Mouse (Mus musculus) heart, adult 2 months (tissue): ENCODE measurements around the gene Usb1. TPM values are rescaled to one million over a fixed set of nuclear protein-coding genes. Genes with fewer than 3 reads are reported as not detected.

Experiments used
- DNase-seq, 2 experiments: peaks; one replicate each; pipeline ENCODE4 v3.0.0; 2021
- H3K27ac ChIP-seq: fragments of 200-600 bp; 2 replicates; pipeline ENCODE4 v1.8.1; 2022
- H3K27me3 ChIP-seq: fragments of 200-500 bp; 2 replicates; pipeline ENCODE4 v1.6.1; 2012; ENCODE audit warnings: mild to moderate bottlenecking, low read length, inconsistent platforms, mixed read lengths; ENCODE audit not compliant: control insufficient read depth, insufficient read depth
- H3K36me3 ChIP-seq: fragments of 200-500 bp; 2 replicates; pipeline ENCODE4 v1.6.1; 2012; ENCODE audit warnings: low read length, inconsistent platforms; ENCODE audit not compliant: control insufficient read depth, insufficient read depth
- H3K4me1 ChIP-seq: fragments of 200-500 bp; 2 replicates; pipeline ENCODE4 v1.6.1; 2011; ENCODE audit warnings: low read length; ENCODE audit not compliant: control insufficient read depth, insufficient read depth
- H3K4me3 ChIP-seq: fragments of 200-600 bp; 2 replicates; pipeline ENCODE4 v1.8.1; 2022
- H3K79me2 ChIP-seq: fragments of 200-500 bp; replicated peaks from 2 replicates; pipeline ENCODE4 v1.6.1; 2012; ENCODE audit warnings: mild to moderate bottlenecking, inconsistent platforms, low read length, moderate library complexity, mixed read lengths; ENCODE audit not compliant: control insufficient read depth, insufficient read depth
- H3K9ac ChIP-seq: fragments of 200-500 bp; 2 replicates; pipeline ENCODE4 v1.6.1; 2012; ENCODE audit warnings: low read depth, mild to moderate bottlenecking, control low read depth, inconsistent platforms, low read length, mixed read lengths
- CTCF ChIP-seq: fragments of 200-600 bp; IDR thresholded peaks from 2 replicates; pipeline ENCODE4 v1.8.1; 2022; ENCODE audit warnings: antibody characterized with exemption, mild to moderate bottlenecking, moderate library complexity
- EP300 ChIP-seq: fragments of 200-500 bp; IDR thresholded peaks from 2 replicates; pipeline ENCODE4 v1.6.1; 2011; ENCODE audit warnings: low read depth, low read length, control low read depth; ENCODE audit not compliant: insufficient read depth
- POLR2A ChIP-seq: fragments of 200-500 bp; IDR thresholded peaks from 2 replicates; pipeline ENCODE4 v1.6.1; 2011; ENCODE audit warnings: mild to moderate bottlenecking, low read depth, low read length, control low read depth; ENCODE audit not compliant: insufficient read depth
- WGBS: fragments of 180-500 bp; shearing (Covaris S2); methylation state at CpG from one replicate; pipeline ENCODE4 v1.1.7; 2018; 5-methylcytosine and 5-hydroxymethylcytosine counted together
- intact Hi-C: fragments of 180-260 bp; cut with DNase I; formaldehyde crosslinking; loops from one replicate; pipeline ENCODE4 v1.15.1; 2025
- polyA plus RNA-seq: library from polyadenylated mRNA; depleted of rRNA; stranded (reverse); fragments of >200 nt; gene quantifications from 2 replicates; pipeline ENCODE4 v1.2.3, GENCODE M21; 2012
- total RNA-seq, 2 experiments: library from RNA; stranded (reverse); gene quantifications; 2 replicates each; pipeline ENCODE4 v1.2.3; 2021

Gene Usb1
- total and polyA plus RNA-seq, 3 experiments, result 12.2 to 23.9 (median 15.2) TPM

DNA sequence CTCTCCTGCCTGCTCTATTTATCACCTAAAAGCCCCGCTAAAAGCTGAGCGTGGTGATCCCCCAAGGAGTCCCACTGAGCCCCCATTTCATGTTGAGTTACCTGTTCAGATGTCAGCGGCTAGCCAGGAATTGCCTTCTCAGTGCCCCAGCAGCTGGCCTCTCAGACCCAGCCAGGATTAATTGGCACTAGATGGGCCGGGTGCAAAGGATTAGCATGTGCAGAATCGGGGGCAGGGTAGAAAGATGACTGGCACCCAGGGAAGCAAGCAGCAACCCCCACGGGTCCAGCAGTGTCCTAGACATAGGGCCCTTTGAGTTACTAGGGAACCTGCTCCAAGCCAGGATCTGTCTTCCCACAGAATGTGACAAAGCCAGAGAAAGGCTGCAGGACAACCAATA lies 25.7 kb upstream of the Usb1 start, which contains the start of gene Cngb1:
TSS of gene Cngb1 (minus strand) at position 155 of the 400 bp plus-strand sequence.
- Histone ChIP-seq H3K27ac (no peak within 1 kb of the TSS), H3K36me3 (no peaks in the 10 kb centered on the region), H3K27me3 (no peaks in the 10 kb centered on the region), H3K9ac (no peak within 1 kb of the TSS), H3K79me2 (no peaks in the 10 kb centered on the region), H3K4me1 (no peaks in the 10 kb centered on the region), H3K4me3 (no peak within 1 kb of the TSS)
- WGBS, result 57% methylated on average over 6 of the region's 6 CpGs
- TF ChIP-seq EP300 (no peak), CTCF (no peak), POLR2A (no peak)
- DNase-seq, result no peak
- intact Hi-C loops, result loop anchor here (10.0 kb wide), 1 partner anchor 352 kb away; no protein-coding TSS in a partner anchor

DNA sequence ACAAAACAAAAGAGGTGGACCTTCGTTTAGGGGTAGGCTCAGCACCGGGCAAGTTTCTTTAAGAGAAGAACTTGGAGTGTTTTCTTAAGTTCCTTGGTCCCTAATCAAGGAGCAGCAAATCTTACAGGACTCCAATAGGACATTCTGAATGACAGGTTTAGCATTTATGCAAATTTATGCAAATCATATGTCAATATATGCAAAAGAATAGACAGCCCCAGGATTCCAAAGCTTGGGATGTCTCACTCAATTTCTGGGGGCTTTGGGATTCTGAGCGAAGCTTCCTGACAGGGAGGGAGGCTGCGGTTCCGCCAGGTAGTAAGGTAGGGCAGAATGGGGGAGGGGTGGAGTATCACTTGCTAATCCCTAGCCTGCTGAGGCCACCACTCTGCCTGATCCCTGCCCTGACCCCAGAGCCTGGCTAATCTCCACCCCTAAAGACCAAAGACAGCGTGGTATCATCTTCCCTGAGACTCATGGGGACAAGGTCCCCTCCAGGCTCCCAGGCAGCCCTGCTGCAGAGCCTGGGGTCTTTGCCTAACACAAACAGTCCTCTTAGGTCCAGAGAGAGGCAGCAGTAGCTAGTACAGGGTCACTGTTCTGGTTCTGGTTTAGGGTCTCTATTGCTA lies 21.6 kb upstream of the Usb1 start, which contains the start of gene Tepp:
TSS of gene Tepp (plus strand) at position 225 of the 629 bp plus-strand sequence.
- Histone ChIP-seq H3K27me3 (no peaks in the 10 kb centered on the region), H3K4me1 (no peaks in the 10 kb centered on the region), H3K4me3 (no peak within 1 kb of the TSS), H3K27ac (no peak within 1 kb of the TSS), H3K79me2 (no peaks in the 10 kb centered on the region), H3K9ac (no peak within 1 kb of the TSS), H3K36me3 (no peaks in the 10 kb centered on the region)
- DNase-seq, result no peak
- intact Hi-C loops, result no loop called here
- TF ChIP-seq CTCF, result no peak
- TF ChIP-seq EP300, result no peak
- TF ChIP-seq POLR2A, result no peak
- WGBS, result 69% methylated on average over 6 of the region's 6 CpGs

DNA sequence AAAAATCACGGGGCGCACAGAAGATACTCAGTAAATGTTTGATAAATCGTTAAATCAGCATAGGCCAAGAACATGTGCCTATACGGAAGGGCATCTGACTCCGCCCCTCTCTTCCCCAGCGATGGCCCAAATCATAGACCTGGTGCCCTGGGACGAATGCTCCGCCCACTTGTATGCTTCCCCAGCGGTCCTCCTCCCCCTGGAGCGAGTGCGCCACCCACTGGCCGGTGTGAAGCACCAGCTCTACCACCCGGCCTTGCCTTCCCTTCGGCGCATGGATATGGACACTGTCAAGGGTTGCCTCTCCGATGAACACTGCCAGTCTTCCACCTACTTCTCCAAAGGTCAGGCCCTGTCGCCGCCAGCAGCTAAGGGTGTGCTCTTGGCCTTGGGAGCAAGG lies 19.2 kb upstream of the Usb1 start:
- Histone ChIP-seq H3K9ac (no peak overlapping the region), H3K79me2 (no peaks in the 10 kb centered on the region), H3K36me3 (no peaks in the 10 kb centered on the region), H3K4me1 (no peaks in the 10 kb centered on the region), H3K4me3 (no peak overlapping the region), H3K27me3 (no peaks in the 10 kb centered on the region), H3K27ac (no peak overlapping the region)
- intact Hi-C loops, result no loop called here
- 70% methylated on average over 18 of the region's 18 CpGs for WGBS
- DNase-seq, result no peak
- peak; percentile 52 for TF ChIP-seq CTCF
- TF ChIP-seq POLR2A, result no peak
- TF ChIP-seq EP300, result no peak

DNA sequence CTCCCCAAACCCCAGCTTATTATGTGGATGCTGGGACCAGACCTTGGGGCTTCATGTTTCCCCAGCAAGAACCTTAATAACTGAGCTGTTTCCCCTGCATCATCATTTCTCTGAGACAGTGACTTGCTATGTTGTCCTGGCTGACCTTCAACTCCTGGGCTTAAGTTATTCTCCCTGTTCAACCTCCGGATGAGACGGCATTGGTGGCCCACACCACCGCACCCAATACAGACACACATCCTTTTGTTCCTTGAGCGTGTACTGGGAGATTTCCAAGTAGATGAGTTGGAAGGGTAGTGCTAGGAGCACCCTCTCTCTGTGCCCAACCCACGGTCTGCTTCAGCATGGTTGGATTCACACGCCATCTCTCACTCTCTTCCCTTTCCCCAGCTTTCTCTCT lies 18.2 kb upstream of the Usb1 start:
- no peak overlapping the region for H3K9ac ChIP-seq
- 71% methylated on average over 6 of the region's 6 CpGs for WGBS
- intact Hi-C loops, result no loop called here
- DNase-seq, result no peak
- no peaks in the 10 kb centered on the region for H3K36me3 ChIP-seq
- H3K27me3 ChIP-seq, result no peaks in the 10 kb centered on the region
- no peak overlapping the region for H3K4me3 ChIP-seq
- no peaks in the 10 kb centered on the region for H3K79me2 ChIP-seq
- H3K27ac ChIP-seq, result no peak overlapping the region
- H3K4me1 ChIP-seq, result no peaks in the 10 kb centered on the region
- TF ChIP-seq EP300 (no peak), POLR2A (no peak), CTCF (no peak)

DNA sequence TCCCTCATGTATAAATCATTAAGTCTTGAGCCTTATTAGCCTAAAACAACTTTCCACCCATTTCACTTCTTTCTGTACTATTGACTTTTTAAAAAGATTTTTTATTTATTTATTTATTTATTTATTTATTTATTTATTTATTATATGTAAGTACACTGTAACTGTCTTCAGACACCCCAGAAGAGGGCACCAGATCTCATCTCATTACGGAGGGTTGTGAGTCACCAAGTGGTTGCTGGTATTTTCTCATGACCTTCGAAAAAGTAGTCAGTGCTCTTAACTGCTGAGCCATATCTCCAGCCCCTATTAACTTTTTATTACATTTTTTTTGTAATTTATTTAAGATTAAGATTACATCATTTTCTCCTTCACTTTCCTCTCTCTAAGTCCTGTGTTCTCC lies 17.4 kb upstream of the Usb1 start:
- intact Hi-C loops, result no loop called here
- Histone ChIP-seq H3K27me3 (no peaks in the 10 kb centered on the region), H3K4me1 (no peaks in the 10 kb centered on the region), H3K79me2 (no peaks in the 10 kb centered on the region), H3K9ac (no peak overlapping the region), H3K27ac (no peak overlapping the region), H3K36me3 (no peaks in the 10 kb centered on the region), H3K4me3 (no peak overlapping the region)
- WGBS, result 37% methylated on average over 2 of the region's 2 CpGs
- DNase-seq, result no peak
- TF ChIP-seq CTCF (peak; percentile 50), EP300 (no peak)

DNA sequence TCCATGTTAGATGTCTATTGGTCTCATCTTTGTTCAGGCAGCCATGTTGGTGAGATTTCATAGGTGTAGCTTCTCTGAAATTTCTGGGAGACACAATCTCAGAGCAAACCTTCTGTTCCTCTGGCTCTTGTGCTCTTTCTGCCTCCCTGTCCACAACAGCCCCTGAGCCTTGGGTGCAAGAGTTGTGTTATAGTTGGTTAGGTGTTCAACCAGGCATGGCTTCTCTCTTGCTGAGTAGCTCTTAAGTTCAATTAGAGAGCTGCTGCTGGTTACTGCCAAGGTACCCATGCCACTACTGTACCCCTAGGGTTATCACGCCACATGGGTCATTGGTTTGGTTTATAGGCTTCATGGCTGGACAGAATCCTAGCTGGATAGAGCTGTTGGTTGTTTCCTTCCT lies 16.7 kb upstream of the Usb1 start:
- H3K4me1 ChIP-seq, result peaks cover 1% of the 10 kb centered on the region; the same call in 1 of the 2 replicates
- H3K9ac ChIP-seq, result no peak overlapping the region
- H3K27ac ChIP-seq, result no peak overlapping the region
- no peak for TF ChIP-seq EP300
- TF ChIP-seq CTCF, result no peak
- no peak for TF ChIP-seq POLR2A
- H3K27me3 ChIP-seq, result no peaks in the 10 kb centered on the region
- intact Hi-C loops, result no loop called here
- WGBS, result 100% methylated on average over 1 of the region's 1 CpGs
- H3K4me3 ChIP-seq, result no peak overlapping the region
- no peaks in the 10 kb centered on the region for H3K79me2 ChIP-seq
- no peak for DNase-seq
- H3K36me3 ChIP-seq, result no peaks in the 10 kb centered on the region
